Mouse (Mus musculus): ENCODE data around the gene Pgpep1l. TPM values are rescaled to one million over a fixed set of nuclear protein-coding genes. Genes with fewer than 3 reads are reported as not detected.
"Not testable (repeated sequence)": the region's sequence is repeated elsewhere in the genome, so short reads cannot be mapped to it uniquely, and the experiment has no call there.

Pgpep1l gene
- total RNA-seq, 2 experiments from 2014 or later = 0.49 TPM; not detected in 1

- intact Hi-C loops (cut with DNase I) = no loop called here
- no peak for DNase-seq (ENCODE audit: extremely low spot score in 1 of 2, low spot score in 2 of 2)
Observed at GRCm38 (mm10) chr7:68286526-68287481, 22.8 kb upstream of the Pgpep1l start.

GRCm38 (mm10) chr7:68285851-68286298 is 21.8 kb upstream of the Pgpep1l start:
- intact Hi-C loops (cut with DNase I) = no loop called here
- DNase-seq (ENCODE audit: extremely low spot score in 1 of 2, low spot score in 2 of 2) = no peak

- intact Hi-C loops (cut with DNase I) = no loop called here
Observed at GRCm38 (mm10) chr7:68283776-68284175, 19.7 kb upstream of the Pgpep1l start.

GRCm38 (mm10) chr7:68283133-68283520 is 19.1 kb upstream of the Pgpep1l start:
- intact Hi-C loops (cut with DNase I); DNase-seq (ENCODE audit: extremely low spot score in 1 of 2, low spot score in 2 of 2): not testable (repeated sequence)

More at GRCm38 (mm10) chr7:68283776-68284175, 19.7 kb upstream of the Pgpep1l start:
- DNase-seq (ENCODE audit: extremely low spot score in 1 of 2, low spot score in 2 of 2) = no peak

GRCm38 (mm10) chr7:68282304-68283132 is 18.5 kb upstream of the Pgpep1l start:
- intact Hi-C loops (cut with DNase I) = no loop called here
- DNase-seq (ENCODE audit: extremely low spot score in 1 of 2, low spot score in 2 of 2) = no peak

- DNase-seq (ENCODE audit: extremely low spot score in 1 of 2, low spot score in 2 of 2) = no peak
- intact Hi-C loops (cut with DNase I) = no loop called here
Observed at GRCm38 (mm10) chr7:68281341-68281740, 17.3 kb upstream of the Pgpep1l start.

DNA sequence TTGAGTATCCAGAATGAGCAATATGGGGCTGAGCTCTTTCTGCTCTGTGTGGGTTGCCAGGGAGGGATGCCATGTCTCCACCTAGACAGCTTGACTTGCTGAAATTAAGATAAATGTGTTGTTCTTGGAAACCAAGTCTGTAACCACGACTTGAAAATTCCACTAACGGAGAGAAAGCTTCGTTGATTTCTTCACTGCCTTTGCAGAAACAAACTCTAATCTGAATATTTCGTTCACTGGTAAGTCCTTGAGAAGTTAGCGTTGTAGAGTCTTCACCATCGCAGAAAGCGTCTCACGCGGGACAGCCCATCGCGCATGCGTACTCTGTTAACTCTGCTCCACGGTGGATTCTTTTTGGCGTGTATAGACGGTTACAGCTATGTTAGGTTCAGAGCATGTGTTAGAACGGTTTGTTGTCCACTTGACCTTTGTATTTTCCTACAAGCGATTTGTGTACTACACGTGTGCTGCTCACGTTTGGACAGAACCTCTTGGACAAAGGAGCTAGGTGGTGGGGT is 16.4 kb upstream of the Pgpep1l start:
- DNase-seq (ENCODE audit: extremely low spot score in 1 of 2, low spot score in 2 of 2) = no peak

DNA sequence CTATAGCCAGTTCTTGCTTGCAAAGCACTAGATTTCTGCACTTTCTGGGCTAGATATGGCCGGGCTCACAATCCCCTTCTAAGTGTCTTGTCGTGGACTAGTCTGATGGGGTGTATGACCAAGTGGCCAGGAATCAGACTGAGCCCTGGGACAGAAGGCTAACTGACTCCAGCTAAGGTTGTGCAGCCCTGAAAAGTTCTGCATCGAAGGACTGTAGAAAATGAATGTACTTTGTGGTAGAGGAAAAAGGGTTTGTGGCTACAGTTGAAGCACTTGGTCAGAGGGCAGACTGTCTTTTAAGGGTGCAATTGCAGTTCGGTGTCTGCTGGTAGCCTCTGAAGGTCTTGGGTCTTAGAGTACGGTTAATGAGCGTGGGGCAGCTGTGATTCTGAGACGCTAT is 15.4 kb upstream of the Pgpep1l start:
- intact Hi-C loops (cut with DNase I) = no loop called here

More for the DNA sequence above, 16.4 kb upstream of the Pgpep1l start:
- intact Hi-C loops (cut with DNase I) = no loop called here

GRCm38 (mm10) chr7:68278908-68279307 is 14.9 kb upstream of the Pgpep1l start:
- no peak for DNase-seq (ENCODE audit: extremely low spot score in 1 of 2, low spot score in 2 of 2)
- intact Hi-C loops (cut with DNase I) = no loop called here

More for the DNA sequence above, 15.4 kb upstream of the Pgpep1l start:
- DNase-seq (ENCODE audit: extremely low spot score in 1 of 2, low spot score in 2 of 2) = no peak

DNA sequence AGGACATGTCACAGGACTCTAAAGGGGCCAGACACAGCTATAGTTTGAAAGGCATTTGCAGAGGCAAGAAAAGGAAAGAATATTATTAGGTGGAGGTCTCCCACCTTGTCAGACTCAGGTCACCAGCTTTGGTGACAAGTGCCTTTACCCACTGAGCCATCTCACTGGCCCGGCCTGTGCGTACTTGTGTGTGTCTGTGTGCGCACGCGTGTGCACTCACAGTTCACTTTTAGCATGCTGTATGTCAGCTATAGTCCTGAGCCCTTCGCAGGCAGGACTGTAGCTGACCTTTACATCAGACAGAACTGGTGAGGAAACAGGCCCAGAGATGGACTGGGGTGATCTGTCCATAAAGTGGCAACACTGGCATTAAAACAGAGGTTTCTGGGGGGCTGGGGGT is 14.4 kb upstream of the Pgpep1l start:
- DNase-seq (ENCODE audit: extremely low spot score in 1 of 2, low spot score in 2 of 2) = no peak
- intact Hi-C loops (cut with DNase I) = no loop called here

DNA sequence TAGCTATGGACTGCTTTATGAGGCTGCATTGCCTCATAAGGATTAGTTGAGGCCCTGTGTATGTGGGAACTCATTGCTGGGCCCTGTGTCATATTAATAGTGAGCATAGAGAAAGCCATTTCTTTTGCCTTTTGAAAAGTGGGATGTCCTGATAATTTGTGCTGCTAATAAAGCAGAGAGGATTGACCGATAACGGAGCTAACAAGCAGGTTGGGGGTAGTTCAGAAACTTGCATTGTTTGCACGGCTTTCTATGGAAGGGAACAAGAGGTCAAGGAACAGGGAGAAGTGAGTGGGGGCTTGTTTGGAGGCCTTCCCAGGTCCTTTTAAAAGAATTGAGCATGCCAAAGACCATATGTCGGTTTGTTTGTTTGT is 13.9 kb upstream of the Pgpep1l start:
- intact Hi-C loops (cut with DNase I) = no loop called here
- DNase-seq (ENCODE audit: extremely low spot score in 1 of 2, low spot score in 2 of 2) = no peak

GRCm38 (mm10) chr7:68277054-68277896 is 13.2 kb upstream of the Pgpep1l start:
- no peak for DNase-seq (ENCODE audit: extremely low spot score in 1 of 2, low spot score in 2 of 2)
- intact Hi-C loops (cut with DNase I) = no loop called here

DNA sequence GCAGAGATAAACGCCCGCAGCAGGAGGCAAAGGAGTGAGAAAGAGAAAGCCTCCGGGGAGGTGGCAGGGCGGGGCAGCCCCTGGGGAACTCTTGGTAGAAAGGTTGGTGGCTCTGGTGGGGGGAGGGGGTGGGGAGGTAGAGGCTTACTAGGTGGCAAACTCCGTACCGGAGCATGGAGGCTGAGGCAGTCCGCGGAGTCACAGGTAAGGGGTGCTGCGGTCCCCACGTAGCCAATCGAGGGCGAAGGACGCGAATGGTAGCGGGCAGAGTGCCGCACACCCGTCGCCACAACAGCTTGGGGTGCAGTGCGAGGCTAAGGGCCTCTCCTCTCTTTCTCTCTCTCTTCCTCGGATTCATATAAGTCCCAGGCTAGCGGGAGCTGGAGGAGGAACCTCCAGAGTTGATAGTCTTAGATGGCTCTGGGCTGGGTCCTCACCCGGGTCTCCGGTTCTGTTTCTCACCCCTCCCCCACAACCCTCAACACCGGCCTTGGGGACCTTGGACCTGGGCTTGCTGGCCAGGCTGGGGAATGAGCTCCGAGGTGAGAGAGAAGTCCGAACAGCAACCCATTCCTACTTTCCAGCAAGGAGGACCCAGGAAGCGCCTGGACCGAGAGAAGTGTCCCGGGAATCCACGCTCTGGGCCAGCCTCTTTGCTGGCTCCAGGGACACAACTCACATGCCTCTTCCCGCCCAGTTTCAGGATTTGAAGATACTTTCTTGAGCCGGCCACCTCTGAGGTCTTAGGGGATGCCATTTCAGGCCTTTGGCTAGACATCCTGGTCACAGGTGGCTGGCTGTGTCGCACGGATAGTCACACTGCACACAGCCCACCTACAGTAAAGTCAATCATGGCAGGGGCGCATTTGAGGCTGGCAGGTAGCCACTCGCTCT is 12.1 kb upstream of the Pgpep1l start:
- intact Hi-C loops (cut with DNase I) = no loop called here
- no peak for DNase-seq (ENCODE audit: extremely low spot score in 1 of 2, low spot score in 2 of 2)

GRCm38 (mm10) chr7:68275445-68275837 is 11.4 kb upstream of the Pgpep1l start:
- DNase-seq (ENCODE audit: extremely low spot score in 1 of 2, low spot score in 2 of 2); intact Hi-C loops (cut with DNase I): not testable (repeated sequence)

GRCm38 (mm10) chr7:68274951-68275350 is 10.9 kb upstream of the Pgpep1l start:
- DNase-seq (ENCODE audit: extremely low spot score in 1 of 2, low spot score in 2 of 2) = no peak
- intact Hi-C loops (cut with DNase I) = no loop called here

GRCm38 (mm10) chr7:68274218-68274617 is 10.2 kb upstream of the Pgpep1l start:
- DNase-seq (ENCODE audit: extremely low spot score in 1 of 2, low spot score in 2 of 2) = no peak

DNA sequence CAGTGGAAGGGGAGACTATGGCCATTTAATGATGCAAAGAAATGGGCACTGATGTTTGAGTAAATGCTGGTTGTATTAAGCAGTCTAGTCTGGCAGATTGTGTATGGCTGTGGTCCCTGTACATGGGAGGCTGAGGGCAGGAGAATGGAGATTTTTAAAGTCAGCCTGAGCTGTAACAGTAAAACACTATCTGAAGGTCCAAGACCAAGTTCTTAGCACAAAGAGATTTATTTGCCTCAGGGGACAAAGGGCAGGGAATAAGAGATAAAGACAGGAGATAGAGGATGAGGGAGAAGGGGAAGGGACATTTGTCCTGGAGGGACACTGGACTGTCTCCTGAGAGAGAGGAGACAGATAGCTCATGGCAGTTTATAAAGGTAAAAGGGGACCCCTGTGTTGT is 9.5 kb upstream of the Pgpep1l start, which contains the start of gene Fam169b:
Gene Fam169b, plus strand, starts transcription at position 325 of the 400 bp plus-strand sequence.
- intact Hi-C loops (cut with DNase I) = no loop called here
- no peak for DNase-seq (ENCODE audit: extremely low spot score in 1 of 2, low spot score in 2 of 2)

More at GRCm38 (mm10) chr7:68274218-68274617, 10.2 kb upstream of the Pgpep1l start:
- intact Hi-C loops (cut with DNase I) = no loop called here

Measured in left cerebral cortex, postnatal 10 days (tissue).